Mouse (Mus musculus): ENCODE measurements around the gene Gm21497. TPM values are rescaled to one million over a fixed set of nuclear protein-coding genes. Genes with fewer than 3 reads are reported as not detected.
"Not testable (repeated sequence)": the region's sequence is repeated elsewhere in the genome, so short reads cannot be mapped to it uniquely, and the experiment has no call there.

Gm21497 gene
- total RNA-seq (2018; cell fraction: chromatin; rRNA removed): not detected
- not detected for total RNA-seq (2018; cell fraction: cytosol; rRNA removed)
- total RNA-seq (2018; cell fraction: nucleus; rRNA removed): not detected
- polyA plus RNA-seq (2018): not detected in 3 replicates

- WGBS (ENCODE audit: missing documents): no CpG with 5 or more reads among the region's 5 CpGs
- not testable (repeated sequence) for H3K27ac ChIP-seq; H3K4me3 ChIP-seq (ENCODE audit: inconsistent target); H3K79me2 ChIP-seq (ENCODE audit: inconsistent target); H3K36me3 ChIP-seq (ENCODE audit: inconsistent target)
Observed at GRCm38 (mm10) chrY:61646446-61646845, at the start of gene Gm21497. Gm21497 (plus strand) TSS chrY:61646746.

Data from macrophage (primary cell).